Mouse (Mus musculus): ENCODE measurements around the gene Fam160a1. TPM values are rescaled to one million over a fixed set of nuclear protein-coding genes. Genes with fewer than 3 reads are reported as not detected.
A peak's percentile ranks its signal among the peaks of the same experiment; 100 is the strongest.

Fam160a1 gene
- polyA plus RNA-seq, 2 experiments: 0.20 to 0.27 TPM

- Histone ChIP-seq H3K27ac (no peak overlapping the region), H3K4me3 (ENCODE audit: insufficient read depth in 1 of 2, low read depth in 2 of 2, low read length in 2 of 2) (no peak overlapping the region), H3K27me3 (ENCODE audit: control insufficient read depth, insufficient read depth, low read length) (no peaks in the 10 kb centered on the region), H3K9ac (replicated peaks) (no peak overlapping the region), H3K4me2 (ENCODE audit: low read depth) (no peak overlapping the region), H3K9me3 (ENCODE audit: control insufficient read depth, low read length) (no peaks in the 10 kb centered on the region), H3K4me1 (replicated peaks; ENCODE audit: control insufficient read depth in 2 of 2, insufficient read depth in 2 of 2, low read length in 1 of 2) (peaks cover 0 to 4% of the 10 kb centered on the region in 2 experiments; a peak in 1 of 4 replicates), H3K36me3 (replicated peaks; ENCODE audit: control insufficient read depth, insufficient read depth, low read depth) (no peaks in the 10 kb centered on the region)
- DNase-seq (ENCODE audit: low read depth in 3 of 3, low spot score in 3 of 3): no peak
- TF ChIP-seq CTCF (IDR thresholded peaks at IDR 0.05; ENCODE audit: low read depth): no peak
- TF ChIP-seq EP300 (IDR thresholded peaks at IDR 0.05; ENCODE audit: low read depth): no peak
- no peak for ATAC-seq (ENCODE audit: insufficient read depth)
- WGBS (ENCODE audit: insufficient replicate concordance): 80% methylated on average over 1 of the region's 1 CpGs
These were observed 197.3 kb downstream of the Fam160a1 start for GRCm38 (mm10) chr3:85619751-85620150.

DNA sequence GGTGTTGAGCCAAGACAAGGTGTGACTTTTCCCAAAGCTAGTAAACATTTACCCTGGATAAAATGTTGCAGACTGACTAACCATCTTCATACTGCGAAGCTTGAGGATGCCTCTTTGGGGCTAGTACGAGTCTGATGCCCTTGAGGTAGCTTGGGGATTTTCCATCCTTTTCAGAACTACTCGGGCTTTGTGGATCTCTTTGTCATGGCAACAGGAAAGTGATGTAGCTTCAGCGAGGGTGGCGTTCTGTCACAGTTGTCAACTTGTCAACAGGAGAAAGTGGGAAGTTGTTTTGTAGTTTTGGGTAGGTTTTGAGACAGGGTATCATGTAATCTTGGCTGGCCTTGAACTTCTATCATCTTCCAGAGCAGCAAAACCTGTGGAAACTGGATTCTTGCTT lies 197.7 kb downstream of the Fam160a1 start:
- Histone ChIP-seq H3K27ac (no peak overlapping the region), H3K9me3 (ENCODE audit: control insufficient read depth, low read length) (no peaks in the 10 kb centered on the region), H3K4me3 (ENCODE audit: insufficient read depth in 1 of 2, low read depth in 2 of 2, low read length in 2 of 2) (no peak overlapping the region), H3K9ac (replicated peaks) (no peak overlapping the region), H3K4me2 (ENCODE audit: low read depth) (no peak overlapping the region), H3K27me3 (ENCODE audit: control insufficient read depth, insufficient read depth, low read length) (no peaks in the 10 kb centered on the region), H3K4me1 (replicated peaks; ENCODE audit: control insufficient read depth in 2 of 2, insufficient read depth in 2 of 2, low read length in 1 of 2) (peaks cover 0 to 4% of the 10 kb centered on the region in 2 experiments; a peak in 1 of 4 replicates), H3K36me3 (replicated peaks; ENCODE audit: control insufficient read depth, insufficient read depth, low read depth) (no peaks in the 10 kb centered on the region)
- no peak for TF ChIP-seq CTCF (IDR thresholded peaks at IDR 0.05; ENCODE audit: low read depth)
- no peak for TF ChIP-seq EP300 (IDR thresholded peaks at IDR 0.05; ENCODE audit: low read depth)
- DNase-seq (ENCODE audit: low read depth in 3 of 3, low spot score in 3 of 3) (no peak), ATAC-seq (ENCODE audit: insufficient read depth) (no peak)
- WGBS (ENCODE audit: insufficient replicate concordance): 72% methylated on average over 5 of the region's 5 CpGs

GRCm38 (mm10) chr3:85618885-85619284 lies 198.2 kb downstream of the Fam160a1 start:
- no peak overlapping the region for H3K4me3 ChIP-seq (ENCODE audit: insufficient read depth in 1 of 2, low read depth in 2 of 2, low read length in 2 of 2)
- no peak for DNase-seq (ENCODE audit: low read depth in 3 of 3, low spot score in 3 of 3)

DNA sequence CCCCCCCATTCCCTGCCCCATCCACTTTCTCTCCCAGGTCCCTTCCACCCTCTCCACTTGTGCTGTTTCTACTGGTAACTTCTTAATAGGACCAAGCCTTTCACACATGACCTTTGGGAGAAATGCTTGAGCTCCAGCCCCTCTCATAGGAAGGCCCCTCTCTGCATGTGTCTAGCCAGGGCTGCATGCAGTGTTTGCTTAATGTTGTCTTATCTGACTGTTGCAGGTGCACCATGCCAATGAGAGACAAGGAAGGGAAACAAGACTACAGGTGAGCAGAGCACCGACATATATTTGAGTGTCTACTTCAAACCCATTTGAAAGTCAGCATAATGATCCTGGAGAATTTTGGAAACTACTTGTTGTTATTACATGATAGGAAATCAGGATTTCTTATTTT lies 200.7 kb downstream of the Fam160a1 start:
- H3K9ac ChIP-seq (replicated peaks): no peak overlapping the region
- DNase-seq (ENCODE audit: low read depth in 3 of 3, low spot score in 3 of 3) (no peak), ATAC-seq (ENCODE audit: insufficient read depth) (peak; percentile 47; the same call in 1 of the 2 replicates)
- H3K27ac ChIP-seq: no peak overlapping the region
- H3K4me3 ChIP-seq (ENCODE audit: insufficient read depth in 1 of 2, low read depth in 2 of 2, low read length in 2 of 2): no peak overlapping the region
- no peaks in the 10 kb centered on the region for H3K27me3 ChIP-seq (ENCODE audit: control insufficient read depth, insufficient read depth, low read length)
- 29% methylated on average over 1 of the region's 1 CpGs for WGBS (ENCODE audit: insufficient replicate concordance)
- no peak overlapping the region for H3K4me2 ChIP-seq (ENCODE audit: low read depth)
- no peaks in the 10 kb centered on the region for H3K9me3 ChIP-seq (ENCODE audit: control insufficient read depth, low read length)
- H3K4me1 ChIP-seq (replicated peaks; ENCODE audit: control insufficient read depth in 2 of 2, insufficient read depth in 2 of 2, low read length in 1 of 2): peaks cover 0 to 4% of the 10 kb centered on the region in 2 experiments; a peak in 1 of 4 replicates
- no peaks in the 10 kb centered on the region for H3K36me3 ChIP-seq (replicated peaks; ENCODE audit: control insufficient read depth, insufficient read depth, low read depth)
- TF ChIP-seq EP300 (IDR thresholded peaks at IDR 0.05; ENCODE audit: low read depth) (no peak), CTCF (IDR thresholded peaks at IDR 0.05; ENCODE audit: low read depth) (no peak)

More at GRCm38 (mm10) chr3:85618885-85619284, 198.2 kb downstream of the Fam160a1 start:
- TF ChIP-seq EP300 (IDR thresholded peaks at IDR 0.05; ENCODE audit: low read depth) (no peak), CTCF (IDR thresholded peaks at IDR 0.05; ENCODE audit: low read depth) (peak; percentile 41)
- no peaks in the 10 kb centered on the region for H3K36me3 ChIP-seq (replicated peaks; ENCODE audit: control insufficient read depth, insufficient read depth, low read depth)
- WGBS (ENCODE audit: insufficient replicate concordance): 71% methylated on average over 6 of the region's 6 CpGs
- H3K9ac ChIP-seq (replicated peaks): no peak overlapping the region
- H3K4me2 ChIP-seq (ENCODE audit: low read depth): no peak overlapping the region
- H3K9me3 ChIP-seq (ENCODE audit: control insufficient read depth, low read length): no peaks in the 10 kb centered on the region
- peaks cover 0 to 4% of the 10 kb centered on the region in 2 experiments; a peak in 1 of 4 replicates for H3K4me1 ChIP-seq (replicated peaks; ENCODE audit: control insufficient read depth in 2 of 2, insufficient read depth in 2 of 2, low read length in 1 of 2)
- no peak overlapping the region for H3K27ac ChIP-seq
- H3K27me3 ChIP-seq (ENCODE audit: control insufficient read depth, insufficient read depth, low read length): no peaks in the 10 kb centered on the region
- ATAC-seq (ENCODE audit: insufficient read depth): no peak

Other genes with a start within 250 kb of the Fam160a1 start
- 5.7 and 6.4 TPM in 2 replicates for gene Gatb, start 243.2 kb downstream of the Fam160a1 start, polyA plus RNA-seq (2012; rRNA removed)
- gene Gatb, start 243.2 kb downstream of the Fam160a1 start, polyA plus RNA-seq (2014; fragmentation: Nextera tagmentation; extraction: Ambion mirVana): 15.2 and 15.9 TPM in 2 replicates
- 0.03 TPM in 2 replicates for gene Glt28d2, start 70.2 kb upstream of the Fam160a1 start, polyA plus RNA-seq (2012; rRNA removed)
- 0.09 and 0.10 TPM in 2 replicates for gene Glt28d2, start 70.2 kb upstream of the Fam160a1 start, polyA plus RNA-seq (2014; fragmentation: Nextera tagmentation; extraction: Ambion mirVana)
- 0.03 and 0.10 TPM in 2 replicates for gene Gm37240, start 70.2 kb upstream of the Fam160a1 start, polyA plus RNA-seq (2012; rRNA removed)
- gene Gm37240, start 70.2 kb upstream of the Fam160a1 start, polyA plus RNA-seq (2014; fragmentation: Nextera tagmentation; extraction: Ambion mirVana): 0.30 and 0.80 TPM in 2 replicates
- gene Sh3d19, start 153.8 kb upstream of the Fam160a1 start, polyA plus RNA-seq (2012; rRNA removed): 4.2 and 6.3 TPM in 2 replicates
- 5.5 and 7.4 TPM in 2 replicates for gene Sh3d19, start 153.8 kb upstream of the Fam160a1 start, polyA plus RNA-seq (2014; fragmentation: Nextera tagmentation; extraction: Ambion mirVana)
- gene Prss48, start 185.2 kb upstream of the Fam160a1 start, polyA plus RNA-seq (2012; rRNA removed): not detected in 2 replicates
- not detected in 2 replicates for gene Prss48, start 185.2 kb upstream of the Fam160a1 start, polyA plus RNA-seq (2014; fragmentation: Nextera tagmentation; extraction: Ambion mirVana)